Mouse (Mus musculus): Measurements from ENCODE around the gene Hist1h4k. TPM values are rescaled to one million over a fixed set of nuclear protein-coding genes. Genes with fewer than 3 reads are reported as not detected.
"Not testable (repeated sequence)": the region's sequence is repeated elsewhere in the genome, so short reads cannot be mapped to it uniquely, and the experiment has no call there.

Hist1h4k gene
- total RNA-seq, 1 experiment, result 2,674 TPM

DNA sequence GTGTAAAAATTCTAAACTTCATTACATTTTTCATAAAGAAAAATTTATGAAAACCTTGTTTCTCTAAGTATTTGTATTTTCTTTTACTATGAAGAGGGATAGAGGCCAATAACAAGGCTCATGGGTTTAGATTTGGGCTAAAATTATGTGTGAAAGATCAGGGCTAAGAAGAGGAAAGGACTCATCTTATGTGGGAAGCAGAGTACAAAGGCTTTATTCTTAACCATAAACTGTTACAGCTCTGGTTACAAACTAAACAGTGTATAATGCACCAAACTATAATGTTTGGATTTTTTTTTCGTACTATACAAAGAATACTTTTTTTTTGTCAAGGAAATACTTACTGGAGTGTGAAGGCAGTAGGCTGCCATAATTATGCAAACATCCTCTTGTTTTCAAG, 5.4 kb upstream of the Hist1h4k start:
- H3K36me3 ChIP-seq (ENCODE audit: control insufficient read depth, insufficient read depth, low read length, poor library complexity, severe bottlenecking), result no peaks in the 10 kb centered on the region
- no peak for TF ChIP-seq MAFK (IDR thresholded peaks at IDR 0.05; ENCODE audit: insufficient read depth, low read depth, low read length)
- TF ChIP-seq ZNF384 (IDR thresholded peaks at IDR 0.05; ENCODE audit: low read depth, low read length), result no peak
- TF ChIP-seq HCFC1 (IDR thresholded peaks at IDR 0.05; ENCODE audit: borderline replicate concordance, insufficient read depth, low read length), result no peak
- TF ChIP-seq CHD2 (IDR thresholded peaks at IDR 0.05; ENCODE audit: low read depth, low read length), result no peak
- TF ChIP-seq ZC3H11A (IDR thresholded peaks at IDR 0.05; ENCODE audit: borderline replicate concordance, low read depth, low read length), result no peak
- DNase-seq (ENCODE audit: low read depth, low spot score), result no peak
- no peak overlapping the region for H3K9ac ChIP-seq (ENCODE audit: insufficient read depth, low read depth, low read length, poor library complexity, severe bottlenecking)
- H3K4me1 ChIP-seq (ENCODE audit: control insufficient read depth in 2 of 2, insufficient read depth in 2 of 2, low read length in 2 of 2, poor library complexity in 1 of 2), result no peaks in the 10 kb centered on the region
- no peak overlapping the region for H3K27ac ChIP-seq (ENCODE audit: insufficient read depth, low read depth, low read length, poor library complexity, severe bottlenecking)
- H3K9me3 ChIP-seq (ENCODE audit: control insufficient read depth, insufficient read depth, low read depth, low read length), result no peaks in the 10 kb centered on the region
- in situ Hi-C loops (cut with MboI; ENCODE audit: low sequenced_read_pairs in 2 of 2, unreplicated experiment in 2 of 2), result no loop called here
- no peak overlapping the region for H3K4me3 ChIP-seq (ENCODE audit: insufficient read depth in 1 of 2, low read depth in 1 of 2, low read length in 2 of 2, poor library complexity in 1 of 2, severe bottlenecking in 1 of 2)

GRCm38 (mm10) chr13:21754294-21755001, 4.1 kb upstream of the Hist1h4k start:
- H3K4me1 ChIP-seq (ENCODE audit: control insufficient read depth in 2 of 2, insufficient read depth in 2 of 2, low read length in 2 of 2, poor library complexity in 1 of 2); in situ Hi-C loops (cut with MboI; ENCODE audit: low sequenced_read_pairs in 2 of 2, unreplicated experiment in 2 of 2); DNase-seq (ENCODE audit: low read depth, low spot score); H3K9me3 ChIP-seq (ENCODE audit: control insufficient read depth, insufficient read depth, low read depth, low read length); H3K36me3 ChIP-seq (ENCODE audit: control insufficient read depth, insufficient read depth, low read length, poor library complexity, severe bottlenecking): not testable (repeated sequence)
- peak overlapping the region; percentile 72; the same call in 1 of the 2 replicates for H3K9ac ChIP-seq (ENCODE audit: insufficient read depth, low read depth, low read length, poor library complexity, severe bottlenecking)
- peak overlapping the region; percentile 51 to 60 for H3K4me3 ChIP-seq (ENCODE audit: insufficient read depth in 1 of 2, low read depth in 1 of 2, low read length in 2 of 2, poor library complexity in 1 of 2, severe bottlenecking in 1 of 2)
- peak overlapping the region; percentile 53; the same call in 1 of the 2 replicates for H3K27ac ChIP-seq (ENCODE audit: insufficient read depth, low read depth, low read length, poor library complexity, severe bottlenecking)

- peak within 1 kb of the TSS; percentile 80 for H3K9ac ChIP-seq (ENCODE audit: insufficient read depth, low read depth, low read length, poor library complexity, severe bottlenecking)
- peak; percentile 79 for DNase-seq (ENCODE audit: low read depth, low spot score)
- peak; percentile 88; the same call in 1 of the 2 replicates for TF ChIP-seq CHD2 (IDR thresholded peaks at IDR 0.05; ENCODE audit: low read depth, low read length)
- H3K36me3 ChIP-seq (ENCODE audit: control insufficient read depth, insufficient read depth, low read length, poor library complexity, severe bottlenecking); H3K9me3 ChIP-seq (ENCODE audit: control insufficient read depth, insufficient read depth, low read depth, low read length); H3K4me1 ChIP-seq (ENCODE audit: control insufficient read depth in 2 of 2, insufficient read depth in 2 of 2, low read length in 2 of 2, poor library complexity in 1 of 2); in situ Hi-C loops (cut with MboI; ENCODE audit: low sequenced_read_pairs in 2 of 2, unreplicated experiment in 2 of 2): not testable (repeated sequence)
- H3K4me3 ChIP-seq (ENCODE audit: insufficient read depth in 1 of 2, low read depth in 1 of 2, low read length in 2 of 2, poor library complexity in 1 of 2, severe bottlenecking in 1 of 2), result peak within 1 kb of the TSS; percentile 60 to 68
- H3K27ac ChIP-seq (ENCODE audit: insufficient read depth, low read depth, low read length, poor library complexity, severe bottlenecking), result peak within 1 kb of the TSS; percentile 85
Observed at GRCm38 (mm10) chr13:21753524-21754285, 3.4 kb upstream of the Hist1h4k start, which contains the start of the genes Hist1h2ak and Hist1h2bn. Hist1h2ak (minus strand) TSS chr13:21753827. Hist1h2bn (plus strand) TSS chr13:21754123.

- H3K4me1 ChIP-seq (ENCODE audit: control insufficient read depth in 2 of 2, insufficient read depth in 2 of 2, low read length in 2 of 2, poor library complexity in 1 of 2), result 0 out of 4 replicates have a peak, but pooled peaks cover 0 to under 1% of the 10 kb centered on the region in 2 experiments
- TF ChIP-seq ZNF384 (IDR thresholded peaks at IDR 0.05; ENCODE audit: low read depth, low read length), result no peak
- no peak for TF ChIP-seq CHD2 (IDR thresholded peaks at IDR 0.05; ENCODE audit: low read depth, low read length)
- no peak for TF ChIP-seq MAFK (IDR thresholded peaks at IDR 0.05; ENCODE audit: insufficient read depth, low read depth, low read length)
- TF ChIP-seq ZC3H11A (IDR thresholded peaks at IDR 0.05; ENCODE audit: borderline replicate concordance, low read depth, low read length), result no peak
- TF ChIP-seq HCFC1 (IDR thresholded peaks at IDR 0.05; ENCODE audit: borderline replicate concordance, insufficient read depth, low read length), result no peak
- peak overlapping the region; percentile 80 for H3K9ac ChIP-seq (ENCODE audit: insufficient read depth, low read depth, low read length, poor library complexity, severe bottlenecking)
- H3K4me3 ChIP-seq (ENCODE audit: insufficient read depth in 1 of 2, low read depth in 1 of 2, low read length in 2 of 2, poor library complexity in 1 of 2, severe bottlenecking in 1 of 2), result peak overlapping the region; percentile 56 to 68
- no peak for DNase-seq (ENCODE audit: low read depth, low spot score)
- no peaks in the 10 kb centered on the region for H3K9me3 ChIP-seq (ENCODE audit: control insufficient read depth, insufficient read depth, low read depth, low read length)
- peak overlapping the region; percentile 85 for H3K27ac ChIP-seq (ENCODE audit: insufficient read depth, low read depth, low read length, poor library complexity, severe bottlenecking)
- in situ Hi-C loops (cut with MboI; ENCODE audit: low sequenced_read_pairs in 2 of 2, unreplicated experiment in 2 of 2), result no loop called here
- no peaks in the 10 kb centered on the region for H3K36me3 ChIP-seq (ENCODE audit: control insufficient read depth, insufficient read depth, low read length, poor library complexity, severe bottlenecking)
Observed at GRCm38 (mm10) chr13:21753051-21753523, 2.8 kb upstream of the Hist1h4k start.
